Mouse (Mus musculus): ENCODE measurements around the gene Cipc. TPM values are rescaled to one million over a fixed set of nuclear protein-coding genes. Genes with fewer than 3 reads are reported as not detected.

Cipc gene
- total RNA-seq, 2 experiments from 2014 or later = 11.0 to 12.0 TPM

DNA sequence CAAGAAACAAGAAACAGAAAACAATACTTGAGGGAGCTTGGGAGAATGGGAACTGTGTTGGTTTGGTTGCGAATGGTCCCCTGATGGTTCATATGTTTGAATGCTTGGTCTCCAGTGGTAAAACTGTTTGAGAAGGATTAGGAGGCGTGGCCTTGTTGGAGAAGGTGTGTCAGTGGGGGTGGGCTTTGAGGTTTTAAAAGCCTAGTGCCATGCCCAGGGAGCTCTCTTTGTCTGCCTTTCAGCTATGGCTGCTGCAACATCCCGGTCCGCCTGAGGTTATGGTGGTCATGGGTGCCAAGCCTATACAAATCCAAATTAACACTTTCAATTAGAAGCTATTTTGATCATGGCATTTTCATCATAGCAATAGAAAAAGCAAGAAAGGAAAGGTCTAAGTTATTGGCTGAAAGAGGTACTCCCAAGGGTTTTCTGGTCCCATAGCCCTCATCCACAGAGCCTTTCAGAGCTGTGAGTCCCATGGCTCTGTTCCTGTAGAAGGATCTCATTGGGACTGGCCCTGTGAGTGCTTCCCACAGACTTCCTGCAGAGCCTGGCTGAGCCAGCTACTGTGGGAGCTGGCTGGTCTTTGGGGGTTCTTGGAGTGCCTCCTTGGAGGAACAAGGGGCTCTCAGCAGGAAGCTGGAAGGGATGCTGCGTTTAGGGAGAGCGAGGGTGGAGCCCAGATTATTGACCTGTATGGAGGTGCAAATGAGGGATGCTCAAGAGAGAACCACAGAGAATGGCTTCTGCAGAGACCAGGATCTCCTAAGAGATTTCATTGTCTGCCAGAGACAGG lies 15.7 kb upstream of the Cipc start:
- ATAC-seq (ENCODE audit: poor library complexity, severe bottlenecking) = no peak

DNA sequence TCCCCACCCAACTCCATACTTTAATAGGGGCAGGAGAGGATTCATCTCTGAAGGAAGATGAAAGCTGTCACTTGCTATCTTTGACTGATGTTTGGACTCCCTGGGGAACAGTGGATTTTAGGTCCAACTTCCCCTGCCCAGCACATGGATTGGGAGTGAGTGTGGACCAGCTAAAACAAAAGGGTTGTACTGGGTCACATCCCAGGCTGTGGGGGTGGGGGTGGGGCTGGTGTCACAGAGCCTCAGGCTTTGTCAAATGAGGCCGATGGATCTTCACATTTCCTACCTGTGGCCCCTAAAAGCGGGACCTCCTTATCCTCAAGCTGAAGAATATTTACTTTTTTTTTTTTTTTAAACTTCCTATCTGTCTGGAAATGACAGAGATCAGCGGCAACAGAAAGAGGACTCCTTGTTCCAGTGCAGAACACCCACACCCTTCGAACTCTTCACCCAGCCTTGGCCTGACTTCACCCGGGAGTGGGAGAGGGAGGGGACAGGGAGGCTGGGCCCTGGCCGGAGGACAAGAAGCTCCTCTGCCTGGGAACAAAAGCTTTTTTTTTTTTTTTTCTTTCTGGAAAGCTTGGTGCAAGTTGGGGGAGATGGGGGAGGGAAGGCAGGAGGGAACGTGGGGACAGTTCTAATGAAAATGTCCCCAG lies 14.8 kb upstream of the Cipc start:
- ATAC-seq (ENCODE audit: poor library complexity, severe bottlenecking) = no peak

GRCm38 (mm10) chr12:86932575-86932952 lies 14.3 kb upstream of the Cipc start:
- ATAC-seq (ENCODE audit: poor library complexity, severe bottlenecking) = no peak

- no peak for ATAC-seq (ENCODE audit: poor library complexity, severe bottlenecking)
Measured at GRCm38 (mm10) chr12:86934748-86935147, 12.1 kb upstream of the Cipc start.

GRCm38 (mm10) chr12:86935692-86936282 lies 11.1 kb upstream of the Cipc start:
- no peak for ATAC-seq (ENCODE audit: poor library complexity, severe bottlenecking)

DNA sequence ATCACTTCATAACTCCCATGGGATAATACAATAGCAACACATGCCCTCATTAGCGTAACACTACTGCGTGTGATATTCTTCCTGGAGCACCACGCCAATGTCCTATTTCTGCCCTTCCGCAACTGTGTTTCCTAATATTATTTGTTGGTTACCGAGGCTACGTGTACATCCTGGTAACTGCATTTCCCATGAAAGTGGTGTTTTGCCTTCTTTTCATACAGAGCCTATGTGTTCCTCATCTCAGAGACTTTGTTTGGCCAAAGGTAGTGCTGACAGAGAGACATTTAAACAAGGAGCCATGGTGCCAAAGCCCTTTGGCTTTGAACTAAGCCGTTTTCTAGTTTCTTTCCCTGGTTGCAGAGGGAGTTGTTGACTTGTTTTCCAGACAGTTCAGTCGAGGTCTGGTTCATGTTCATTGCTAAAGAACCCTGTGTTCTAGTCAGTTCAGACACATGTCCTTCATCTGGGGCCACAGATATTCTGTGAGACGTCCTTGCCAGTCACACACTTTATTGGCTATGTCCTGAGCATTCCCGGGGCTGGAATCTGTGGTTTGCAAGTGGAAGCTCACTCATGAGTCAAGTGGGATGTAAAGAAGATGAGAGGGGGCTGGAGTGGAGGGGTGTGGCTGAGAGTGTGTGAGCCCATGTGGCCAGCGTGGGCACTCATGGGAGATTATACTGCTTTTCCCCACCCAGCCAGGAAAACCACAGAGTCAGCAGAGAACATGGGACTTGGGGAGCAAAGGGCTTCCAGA lies 10.1 kb upstream of the Cipc start:
- ATAC-seq (ENCODE audit: poor library complexity, severe bottlenecking) = no peak

GRCm38 (mm10) chr12:86938571-86938970 lies 8.3 kb upstream of the Cipc start:
- ATAC-seq (ENCODE audit: poor library complexity, severe bottlenecking) = no peak

DNA sequence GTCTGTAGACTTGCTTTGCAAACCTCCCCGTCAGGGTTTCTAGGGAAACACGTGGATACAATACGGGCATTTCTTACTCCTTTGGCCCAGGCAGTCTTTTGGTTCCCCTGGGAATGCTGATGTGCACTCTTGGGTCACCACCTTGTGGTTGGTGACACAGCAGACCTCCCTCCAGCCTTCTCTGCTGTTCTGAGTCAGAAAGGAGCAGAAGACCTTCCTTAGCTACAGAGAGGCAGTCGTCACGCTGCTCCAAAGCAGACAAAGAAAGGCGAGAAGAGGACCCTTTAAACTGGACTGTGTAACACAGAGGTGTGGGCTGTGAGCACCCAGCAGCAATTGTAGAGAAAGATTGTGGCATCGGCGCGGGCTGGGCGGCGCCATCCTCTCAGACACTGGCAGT lies 5.7 kb upstream of the Cipc start:
- no peak for ATAC-seq (ENCODE audit: poor library complexity, severe bottlenecking)

DNA sequence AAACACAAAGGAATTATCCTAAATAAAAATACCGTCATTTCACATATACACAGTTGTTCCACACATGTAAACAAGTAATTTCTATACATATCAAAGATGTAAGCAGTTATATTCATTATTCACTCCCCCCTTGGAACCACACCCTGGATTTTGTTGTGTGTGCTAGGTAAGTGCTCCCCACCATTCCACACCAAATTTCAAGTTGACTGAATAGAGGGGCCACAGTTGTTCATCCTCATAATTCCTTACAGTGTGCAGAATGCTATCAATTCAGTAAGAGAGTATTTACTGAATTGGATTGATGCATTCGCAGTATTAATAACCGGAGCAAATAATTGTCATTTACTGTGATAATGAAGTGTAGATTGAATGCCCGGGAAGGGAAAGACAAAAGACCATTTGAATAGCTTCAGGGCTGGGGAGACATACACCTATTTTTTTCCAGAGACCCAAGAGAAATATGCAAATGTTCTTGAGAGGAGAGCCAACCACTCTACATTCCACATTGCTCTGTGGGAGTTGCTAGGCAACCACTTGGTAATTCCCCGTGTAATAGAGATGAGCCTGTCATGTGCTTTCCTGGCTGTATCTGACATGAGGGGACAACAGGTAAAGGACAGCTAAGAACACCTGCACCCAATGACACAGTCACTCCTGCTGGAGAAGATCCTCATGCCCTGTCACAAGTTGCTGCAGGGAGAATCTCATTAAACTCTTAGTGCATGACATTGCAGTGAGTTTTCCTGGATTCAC lies 4.9 kb upstream of the Cipc start:
- ATAC-seq (ENCODE audit: poor library complexity, severe bottlenecking) = no peak

- no peak for ATAC-seq (ENCODE audit: poor library complexity, severe bottlenecking)
Measured at GRCm38 (mm10) chr12:86943421-86943820, 3.4 kb upstream of the Cipc start.

GRCm38 (mm10) chr12:86945126-86945525 lies 1.7 kb upstream of the Cipc start:
- peak; percentile 28; the same call in 1 of the 2 replicates for ATAC-seq (ENCODE audit: poor library complexity, severe bottlenecking)

DNA sequence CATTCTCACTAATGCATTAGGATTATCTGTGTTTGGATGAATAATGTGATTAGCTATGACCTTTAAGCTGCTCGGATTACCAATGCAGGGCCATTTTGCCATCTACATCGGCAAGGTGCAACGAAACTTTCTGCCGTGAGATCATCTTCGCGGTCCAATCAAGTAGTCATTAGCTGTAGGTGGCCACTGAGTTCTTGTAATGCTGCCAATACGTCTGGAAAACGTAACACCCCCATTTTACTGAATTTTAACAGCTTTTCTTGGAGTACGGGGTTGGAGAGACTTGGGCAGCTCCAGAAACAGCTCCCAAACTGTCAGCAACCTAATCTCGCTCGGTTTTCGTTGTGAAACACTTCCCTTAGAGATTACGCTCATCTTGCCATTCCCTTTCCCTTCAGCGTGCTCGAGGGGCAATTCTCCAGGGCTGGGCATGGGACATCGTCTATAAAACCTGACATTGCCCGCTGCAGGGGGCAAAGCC lies 502 bp upstream of the Cipc start:
- no peak for ATAC-seq (ENCODE audit: poor library complexity, severe bottlenecking)

DNA sequence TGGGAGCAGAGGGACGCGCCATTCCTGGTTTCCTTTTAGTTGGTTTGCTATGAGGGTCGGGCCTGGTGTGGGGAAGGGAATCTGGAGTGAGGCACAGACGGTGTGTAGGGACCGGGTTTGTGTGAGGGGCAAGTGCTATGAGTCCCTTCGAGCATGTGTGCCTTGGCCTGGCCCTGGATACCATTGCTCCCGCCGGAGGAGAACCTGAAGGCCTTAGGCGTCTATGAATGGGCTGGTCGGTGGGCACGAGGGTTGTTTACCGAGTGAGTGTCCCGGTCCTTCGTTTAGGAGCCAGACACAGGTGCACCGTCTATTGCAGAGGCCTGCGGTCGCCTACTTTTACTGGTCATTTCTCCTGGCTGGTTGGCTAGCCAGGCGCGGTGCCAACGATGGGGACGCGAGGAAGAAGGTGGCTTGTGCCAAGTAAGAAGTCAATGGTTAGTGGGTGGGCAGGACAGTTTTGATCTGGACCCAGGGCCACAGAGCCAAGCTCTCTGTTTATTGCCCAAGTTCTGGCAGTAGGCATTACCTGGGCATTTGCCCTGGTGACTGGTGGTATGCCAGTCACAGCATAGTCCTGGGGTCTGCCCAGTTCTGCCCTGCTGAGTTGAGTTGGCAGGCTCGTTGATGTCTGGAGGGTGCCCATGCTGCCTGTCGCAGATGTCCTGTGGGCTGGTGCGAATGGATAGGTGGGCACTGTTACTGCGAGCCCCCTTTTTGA lies 998 bp downstream of the Cipc start:
- ATAC-seq (ENCODE audit: poor library complexity, severe bottlenecking) = no peak

DNA sequence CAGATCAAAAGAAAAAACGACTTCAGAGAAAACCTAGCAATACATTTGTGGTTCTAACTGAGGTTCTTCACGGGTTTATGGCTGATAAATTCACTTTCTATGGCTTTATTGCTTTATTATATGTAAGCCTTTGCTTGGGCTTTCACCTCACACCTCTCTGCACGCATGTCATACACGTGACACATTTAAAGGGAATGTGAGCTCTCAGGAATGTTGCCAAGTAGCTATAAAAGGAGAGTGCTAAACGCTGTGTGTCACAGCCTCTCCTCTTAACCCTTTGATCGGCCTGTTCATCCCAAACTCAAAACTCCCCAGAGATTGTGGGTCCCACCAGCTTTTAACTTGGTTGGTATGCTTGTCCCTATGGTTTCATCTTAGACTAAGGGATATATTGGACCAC lies 1.8 kb downstream of the Cipc start:
- no peak for ATAC-seq (ENCODE audit: poor library complexity, severe bottlenecking)

GRCm38 (mm10) chr12:86949501-86949900 lies 2.7 kb downstream of the Cipc start:
- ATAC-seq (ENCODE audit: poor library complexity, severe bottlenecking) = peak; percentile 6; the same call in 1 of the 2 replicates

DNA sequence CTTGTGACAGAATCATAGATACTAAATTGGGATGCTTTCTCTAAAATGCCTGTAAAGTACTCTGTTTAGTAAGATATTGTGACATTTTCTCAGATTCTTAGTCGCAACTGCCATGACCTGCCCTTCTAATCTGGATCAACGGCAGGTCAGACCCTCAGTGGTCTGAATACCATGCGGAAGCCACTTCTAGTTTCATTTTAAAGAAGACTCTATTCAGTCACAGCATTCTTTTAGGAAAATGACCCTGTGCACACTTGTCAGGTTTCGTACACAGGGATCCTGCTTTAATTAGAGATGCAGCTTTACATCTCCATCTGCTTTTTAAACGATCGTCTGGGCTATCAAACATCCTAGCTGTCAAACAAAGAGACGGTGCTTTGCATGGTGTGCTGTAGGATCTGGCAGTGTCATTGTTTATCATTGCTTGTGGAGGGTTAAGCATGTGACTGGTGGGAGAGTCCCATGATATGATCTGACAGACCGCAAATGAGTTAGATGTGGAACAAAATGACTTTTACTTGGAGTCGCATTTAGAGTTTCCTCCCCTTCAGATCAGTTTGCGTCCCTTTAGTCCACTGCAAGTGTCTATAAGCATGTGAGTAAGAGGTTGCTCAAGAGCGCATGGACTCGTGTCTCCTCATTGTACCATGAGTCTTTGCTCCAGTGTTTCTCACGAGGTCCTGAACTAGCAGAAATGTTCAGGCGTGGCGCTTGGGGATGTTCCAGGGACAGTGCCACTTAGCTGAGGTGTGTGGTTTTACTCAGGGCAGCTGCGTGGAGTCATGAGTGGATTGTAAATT lies 3.5 kb downstream of the Cipc start:
- peak; percentile 12 for ATAC-seq (ENCODE audit: poor library complexity, severe bottlenecking)

DNA sequence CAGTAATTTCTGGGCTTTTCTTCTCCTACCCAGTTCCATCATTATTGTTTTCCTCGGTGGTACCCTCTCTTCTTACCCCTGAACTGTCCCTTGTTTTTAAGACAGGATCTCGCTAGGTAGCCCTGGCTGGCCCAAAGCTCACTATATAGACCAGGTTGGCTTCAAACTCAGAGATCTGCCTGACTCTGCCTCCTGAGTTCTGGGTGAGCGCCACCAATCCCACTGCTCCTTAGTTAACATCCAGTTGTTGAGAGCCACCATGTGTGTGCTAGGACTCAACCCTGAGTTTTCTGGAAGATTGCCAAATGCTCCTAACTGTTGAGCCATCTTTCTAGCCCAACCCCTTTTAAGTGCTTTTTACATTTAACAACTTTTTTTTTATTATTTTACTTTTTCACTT lies 4.1 kb downstream of the Cipc start:
- ATAC-seq (ENCODE audit: poor library complexity, severe bottlenecking) = no peak

DNA sequence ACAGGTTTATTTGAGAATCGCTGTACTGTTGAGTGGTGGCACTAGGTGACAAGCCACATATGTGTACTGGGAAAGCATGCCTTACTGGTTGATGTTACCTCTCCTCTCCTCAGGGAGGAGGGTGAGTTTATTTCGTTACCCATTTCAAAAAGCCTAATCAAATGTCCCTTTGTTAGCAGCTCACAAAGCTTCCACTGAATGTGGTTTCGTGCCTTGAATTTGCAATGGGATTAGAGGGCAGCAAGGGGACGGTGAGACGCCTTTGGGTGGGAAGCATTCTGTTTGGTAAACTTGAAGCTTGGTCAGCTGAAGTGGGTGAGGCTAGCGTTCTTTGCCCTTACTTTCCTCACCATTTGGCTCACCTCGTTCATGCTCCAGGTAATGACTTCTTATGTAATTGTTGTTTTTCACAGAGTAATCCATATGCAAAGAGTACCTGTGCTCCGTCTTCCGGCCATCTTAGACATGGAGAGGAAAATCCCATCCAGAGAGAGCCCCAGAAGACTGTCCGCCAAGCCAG lies 5.5 kb downstream of the Cipc start:
- no peak for ATAC-seq (ENCODE audit: poor library complexity, severe bottlenecking)

GRCm38 (mm10) chr12:86955894-86956293 lies 9.1 kb downstream of the Cipc start:
- ATAC-seq (ENCODE audit: poor library complexity, severe bottlenecking) = no peak
